Mouse (Mus musculus) hindbrain, embryonic 13.5 days (tissue): ENCODE measurements around the gene Nabp2. TPM values are rescaled to one million over a fixed set of nuclear protein-coding genes. Genes with fewer than 3 reads are reported as not detected.
A peak's percentile ranks its signal among the peaks of the same experiment; 100 is the strongest.

Experiments
- ATAC-seq: fragments of 200-750 bp; cut with Nextera tagmentation; 2 replicates; pipeline ENCODE4 v1.8.0; 2017; ENCODE audit warnings: moderate TSS enrichment; ENCODE audit not compliant: low FRiP score
- H3K27ac ChIP-seq: fragments of 300-500 bp; sonication (generic); 2 replicates; pipeline ENCODE4 v1.5.1; 2015; ENCODE audit warnings: inconsistent platforms, mild to moderate bottlenecking, moderate library complexity
- H3K27me3 ChIP-seq: fragments of 300-500 bp; sonication (generic); 2 replicates; pipeline ENCODE4 v1.6.1; 2015; ENCODE audit warnings: mild to moderate bottlenecking, inconsistent platforms
- H3K36me3 ChIP-seq: fragments of 300-500 bp; sonication (generic); 2 replicates; pipeline ENCODE4 v1.6.1; 2015; ENCODE audit warnings: mild to moderate bottlenecking, inconsistent platforms
- H3K4me1 ChIP-seq: fragments of 300-500 bp; sonication (generic); replicated peaks from 2 replicates; pipeline ENCODE4 v1.6.1; 2015; ENCODE audit warnings: inconsistent platforms
- H3K4me2 ChIP-seq: fragments of 300-500 bp; sonication (generic); 2 replicates; pipeline ENCODE4 v1.6.1; 2015; ENCODE audit warnings: inconsistent platforms, mild to moderate bottlenecking, moderate library complexity
- H3K4me3 ChIP-seq: fragments of 300-500 bp; sonication (generic); 2 replicates; pipeline ENCODE4 v1.5.1; 2015; ENCODE audit warnings: mild to moderate bottlenecking, inconsistent platforms
- H3K9ac ChIP-seq: fragments of 300-500 bp; sonication (generic); 2 replicates; pipeline ENCODE4 v1.6.1; 2015; ENCODE audit warnings: mild to moderate bottlenecking, inconsistent platforms
- H3K9me3 ChIP-seq: fragments of 300-500 bp; sonication (generic); 2 replicates; pipeline ENCODE4 v1.6.1; 2016; ENCODE audit warnings: inconsistent platforms
- WGBS: fragments of 180-500 bp; shearing (Covaris S2); methylation state at CpG from one replicate; pipeline ENCODE4 v1.1.7; 2015; 5-methylcytosine and 5-hydroxymethylcytosine counted together
- polyA plus RNA-seq: library from polyadenylated mRNA; unstranded; fragments of >200 nt; fragmentation: Nextera tagmentation; extraction: Ambion mirVana; gene quantifications from 2 replicates; pipeline ENCODE4 v1.2.1, GENCODE M21; 2015

The Nabp2 gene
- polyA plus RNA-seq, 1 experiment from 2014 or later: 126 TPM

DNA sequence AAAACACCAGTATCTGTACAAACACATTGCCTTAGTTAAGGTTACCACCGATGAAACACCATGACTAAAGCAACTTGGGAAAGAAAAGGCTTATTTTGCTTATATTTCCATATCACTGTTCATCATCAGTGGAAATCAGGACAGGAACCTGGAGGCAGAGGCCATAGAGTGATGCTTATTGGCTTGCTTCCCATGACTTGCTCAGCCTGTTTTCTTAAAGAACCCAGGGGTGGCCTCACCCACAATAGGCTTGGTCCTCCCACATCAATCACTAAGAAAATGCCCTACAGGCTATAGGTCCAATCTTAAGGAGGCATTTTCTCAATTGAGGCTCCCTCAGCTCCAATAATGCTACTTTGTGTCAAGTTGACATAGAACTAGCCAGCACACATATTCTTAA, 31.4 kb upstream of the Nabp2 start:
- H3K9me3 ChIP-seq: no peaks in the 10 kb centered on the region
- H3K27me3 ChIP-seq: no peaks in the 10 kb centered on the region
- H3K9ac ChIP-seq: no peak overlapping the region
- H3K27ac ChIP-seq: no peak overlapping the region
- H3K4me2 ChIP-seq: no peak overlapping the region
- no peak overlapping the region for H3K4me3 ChIP-seq
- 86% methylated on average over 1 of the region's 1 CpGs for WGBS
- H3K36me3 ChIP-seq: peaks cover 46% of the 10 kb centered on the region
- no peaks in the 10 kb centered on the region for H3K4me1 ChIP-seq
- ATAC-seq: no peak

DNA sequence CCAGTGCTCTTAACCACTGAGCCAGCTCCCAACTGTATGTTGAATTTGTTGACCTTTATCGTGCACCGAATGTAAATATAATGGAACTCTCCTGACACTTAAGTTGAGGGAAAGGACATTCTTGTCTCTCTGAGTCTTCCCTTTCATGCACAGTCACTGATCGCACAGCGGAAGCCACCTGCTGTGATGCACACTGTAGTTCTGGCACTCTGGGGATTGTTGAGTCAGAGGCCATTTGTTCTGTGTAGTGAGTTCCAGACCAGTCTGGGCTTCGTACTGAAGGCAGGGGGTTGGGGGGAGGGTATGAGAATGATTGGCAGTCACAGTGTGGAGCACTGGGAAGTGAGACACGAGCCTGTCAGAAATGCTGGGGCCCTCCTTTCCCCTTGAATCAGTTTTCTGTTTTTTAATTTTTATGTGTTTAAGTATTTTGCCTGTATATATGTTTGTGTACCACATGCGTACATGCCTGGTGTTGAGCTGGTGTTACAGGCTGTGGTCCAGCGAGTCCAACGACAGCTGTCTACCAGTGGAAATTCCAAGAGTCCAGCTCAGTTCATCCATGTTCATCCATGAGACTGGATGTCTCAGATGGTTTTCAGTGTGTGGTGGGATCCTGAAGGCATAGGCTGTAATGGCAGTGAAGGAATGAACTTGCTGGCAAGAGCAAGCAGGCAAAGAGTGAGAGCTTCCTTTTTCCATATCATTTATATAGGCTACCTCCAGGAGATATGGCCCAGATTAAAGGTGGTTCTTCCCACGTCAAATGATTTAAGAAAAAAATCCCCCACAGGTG, 30.2 kb upstream of the Nabp2 start:
- H3K9me3 ChIP-seq: no peaks in the 10 kb centered on the region
- no peak overlapping the region for H3K4me3 ChIP-seq
- no peak overlapping the region for H3K9ac ChIP-seq
- no peak overlapping the region for H3K4me2 ChIP-seq
- H3K36me3 ChIP-seq: peaks cover 56% of the 10 kb centered on the region
- H3K4me1 ChIP-seq: no peaks in the 10 kb centered on the region
- no peaks in the 10 kb centered on the region for H3K27me3 ChIP-seq
- ATAC-seq: no peak
- 83% methylated on average over 10 of the region's 10 CpGs for WGBS
- H3K27ac ChIP-seq: no peak overlapping the region

- Histone ChIP-seq H3K27ac (no peak overlapping the region), H3K9me3 (no peaks in the 10 kb centered on the region), H3K9ac (no peak overlapping the region), H3K36me3 (peaks cover 67% of the 10 kb centered on the region), H3K4me3 (no peak overlapping the region), H3K4me1 (peaks cover 7% of the 10 kb centered on the region), H3K27me3 (no peaks in the 10 kb centered on the region), H3K4me2 (no peak overlapping the region)
- ATAC-seq: no peak
- WGBS: 65% methylated on average over 10 of the region's 10 CpGs
These were observed 29.1 kb upstream of the Nabp2 start for GRCm38 (mm10) chr10:128440407-128440806.

- no peak overlapping the region for H3K4me3 ChIP-seq
- H3K27ac ChIP-seq: no peak overlapping the region
- 91% methylated on average over 10 of the region's 10 CpGs for WGBS
- ATAC-seq: no peak
- H3K9me3 ChIP-seq: no peaks in the 10 kb centered on the region
- H3K27me3 ChIP-seq: no peaks in the 10 kb centered on the region
- peaks cover 16% of the 10 kb centered on the region for H3K4me1 ChIP-seq
- H3K36me3 ChIP-seq: peaks cover 76% of the 10 kb centered on the region
- H3K4me2 ChIP-seq: no peak overlapping the region
- no peak overlapping the region for H3K9ac ChIP-seq
These were observed 27.5 kb upstream of the Nabp2 start for GRCm38 (mm10) chr10:128438675-128439279.

- Histone ChIP-seq H3K4me1 (peaks cover 16% of the 10 kb centered on the region), H3K4me2 (no peak overlapping the region), H3K9me3 (no peaks in the 10 kb centered on the region), H3K27me3 (no peaks in the 10 kb centered on the region), H3K4me3 (no peak overlapping the region), H3K27ac (peak overlapping the region; percentile 69), H3K36me3 (peaks cover 71% of the 10 kb centered on the region), H3K9ac (no peak overlapping the region)
- 75% methylated on average over 8 of the region's 8 CpGs for WGBS
- ATAC-seq: no peak
These were observed 25.1 kb upstream of the Nabp2 start for GRCm38 (mm10) chr10:128436376-128436775.

- 87% methylated on average over 5 of the region's 5 CpGs for WGBS
These were observed 24.6 kb upstream of the Nabp2 start for GRCm38 (mm10) chr10:128435873-128436272.

GRCm38 (mm10) chr10:128435186-128435823, 24.0 kb upstream of the Nabp2 start:
- H3K9me3 ChIP-seq: no peaks in the 10 kb centered on the region
- H3K4me3 ChIP-seq: no peak overlapping the region
- H3K36me3 ChIP-seq: peaks cover 71% of the 10 kb centered on the region
- 69% methylated on average over 17 of the region's 17 CpGs for WGBS
- peak overlapping the region; percentile 69 for H3K27ac ChIP-seq
- H3K4me2 ChIP-seq: no peak overlapping the region
- ATAC-seq: no peak
- H3K9ac ChIP-seq: no peak overlapping the region; the same call in 1 of the 2 replicates
- peaks cover 16% of the 10 kb centered on the region for H3K4me1 ChIP-seq
- no peaks in the 10 kb centered on the region for H3K27me3 ChIP-seq

More at GRCm38 (mm10) chr10:128435873-128436272, 24.6 kb upstream of the Nabp2 start:
- H3K9ac ChIP-seq: no peak overlapping the region; the same call in 1 of the 2 replicates
- no peaks in the 10 kb centered on the region for H3K27me3 ChIP-seq
- no peak overlapping the region for H3K4me3 ChIP-seq
- ATAC-seq: no peak
- H3K27ac ChIP-seq: peak overlapping the region; percentile 69
- no peaks in the 10 kb centered on the region for H3K9me3 ChIP-seq
- peaks cover 71% of the 10 kb centered on the region for H3K36me3 ChIP-seq
- no peak overlapping the region for H3K4me2 ChIP-seq
- peaks cover 16% of the 10 kb centered on the region for H3K4me1 ChIP-seq

DNA sequence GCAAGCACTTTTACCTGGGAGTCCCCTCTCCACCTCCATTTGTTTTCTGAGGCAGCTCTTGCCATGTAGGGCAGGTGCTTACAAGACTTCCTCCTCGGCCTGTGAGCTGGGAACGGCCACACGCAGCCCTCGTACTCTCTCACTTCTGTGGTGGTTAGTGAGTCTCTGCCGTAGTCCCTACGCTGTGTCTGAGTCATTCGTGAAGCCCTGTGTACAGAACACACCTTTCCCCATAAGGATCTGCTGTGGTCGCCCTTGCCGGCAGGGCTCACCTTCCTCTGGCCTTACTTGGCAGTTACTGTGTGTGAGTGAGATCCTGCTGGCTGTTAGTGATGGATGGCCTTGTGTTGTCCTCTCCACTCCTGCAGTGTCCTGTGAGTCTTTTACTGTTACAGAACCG, 23.4 kb upstream of the Nabp2 start:
- Histone ChIP-seq H3K27ac (peak overlapping the region; percentile 69), H3K9me3 (no peaks in the 10 kb centered on the region), H3K27me3 (no peaks in the 10 kb centered on the region), H3K4me2 (no peak overlapping the region), H3K4me1 (peaks cover 16% of the 10 kb centered on the region), H3K9ac (no peak overlapping the region), H3K4me3 (no peak overlapping the region), H3K36me3 (peaks cover 71% of the 10 kb centered on the region)
- 92% methylated on average over 10 of the region's 10 CpGs for WGBS
- no peak for ATAC-seq

DNA sequence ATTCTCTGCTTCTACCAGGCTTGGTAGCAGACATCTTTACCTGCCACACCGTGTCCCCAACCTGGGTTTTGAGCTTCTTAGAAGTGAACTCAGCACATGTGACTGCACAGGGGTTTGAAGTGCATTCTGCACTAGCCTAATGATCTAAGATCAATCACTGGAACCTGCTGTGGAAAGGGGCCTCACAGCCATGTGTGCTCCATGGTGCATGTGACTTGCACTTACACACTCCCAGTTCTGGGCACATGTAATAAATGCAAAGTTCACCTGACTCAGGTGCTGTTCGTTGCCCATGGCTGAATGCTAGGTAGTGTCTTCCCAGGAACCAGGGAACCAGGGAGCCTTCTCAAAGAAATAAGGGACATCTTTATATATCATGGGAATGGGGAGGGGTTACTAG, 22.1 kb upstream of the Nabp2 start:
- Histone ChIP-seq H3K4me3 (no peak overlapping the region), H3K9me3 (no peaks in the 10 kb centered on the region), H3K4me1 (peaks cover 16% of the 10 kb centered on the region), H3K27ac (no peak overlapping the region), H3K4me2 (no peak overlapping the region), H3K9ac (no peak overlapping the region), H3K36me3 (peaks cover 73% of the 10 kb centered on the region), H3K27me3 (no peaks in the 10 kb centered on the region)
- ATAC-seq: no peak
- WGBS: 94% methylated on average over 2 of the region's 2 CpGs

DNA sequence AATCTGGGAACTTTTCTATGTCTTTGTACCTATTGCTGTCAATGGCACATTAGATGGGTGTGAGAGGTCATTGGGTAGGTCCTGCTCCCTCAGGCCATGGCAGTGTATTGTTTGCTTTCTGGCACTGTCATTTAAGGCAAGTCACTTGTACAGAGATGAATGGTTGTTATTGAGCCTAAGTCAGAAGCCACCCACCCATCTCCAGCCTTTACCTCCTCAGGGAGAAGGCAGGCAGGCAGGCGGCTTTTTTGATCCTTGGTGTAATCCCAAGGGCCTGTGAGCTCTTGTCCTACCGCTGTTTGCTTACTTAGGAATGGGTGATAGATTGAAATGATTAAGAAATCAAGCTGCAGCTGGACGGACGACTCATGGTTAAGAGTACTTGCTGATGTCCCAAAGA, 18.2 kb upstream of the Nabp2 start:
- no peaks in the 10 kb centered on the region for H3K4me1 ChIP-seq
- no peak overlapping the region for H3K4me2 ChIP-seq
- 84% methylated on average over 4 of the region's 4 CpGs for WGBS
- peaks cover 62% of the 10 kb centered on the region for H3K36me3 ChIP-seq
- no peak overlapping the region for H3K9ac ChIP-seq
- no peak overlapping the region for H3K4me3 ChIP-seq
- no peaks in the 10 kb centered on the region for H3K9me3 ChIP-seq
- no peak overlapping the region for H3K27ac ChIP-seq
- no peak for ATAC-seq
- H3K27me3 ChIP-seq: no peaks in the 10 kb centered on the region

DNA sequence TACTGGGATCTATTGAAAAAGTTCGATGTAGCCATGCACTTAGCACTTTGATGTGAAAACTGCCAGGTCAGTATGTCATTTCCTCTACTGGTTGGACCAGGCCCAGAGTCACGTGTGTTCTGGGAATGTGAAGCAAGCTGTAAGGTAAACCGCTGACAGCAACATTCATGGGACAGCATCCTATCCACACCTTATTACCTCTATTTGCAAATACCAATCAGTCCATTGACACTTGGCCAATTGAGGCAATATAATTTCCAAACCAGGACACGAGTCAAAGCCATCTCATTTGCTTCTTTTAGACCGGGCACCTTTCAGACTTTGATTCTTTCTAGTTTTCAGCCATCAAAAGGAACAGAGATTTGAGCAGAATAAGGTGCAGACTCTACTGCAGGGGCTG, 17.8 kb upstream of the Nabp2 start:
- H3K4me2 ChIP-seq: no peak overlapping the region
- ATAC-seq: no peak
- no peak overlapping the region for H3K27ac ChIP-seq
- H3K9ac ChIP-seq: no peak overlapping the region
- no peaks in the 10 kb centered on the region for H3K27me3 ChIP-seq
- no peaks in the 10 kb centered on the region for H3K9me3 ChIP-seq
- no peaks in the 10 kb centered on the region for H3K4me1 ChIP-seq
- H3K4me3 ChIP-seq: no peak overlapping the region
- peaks cover 63% of the 10 kb centered on the region for H3K36me3 ChIP-seq
- 90% methylated on average over 5 of the region's 5 CpGs for WGBS

GRCm38 (mm10) chr10:128425260-128425659, 14.0 kb upstream of the Nabp2 start:
- Histone ChIP-seq H3K36me3 (peaks cover 79% of the 10 kb centered on the region), H3K4me3 (no peak overlapping the region), H3K9me3 (no peaks in the 10 kb centered on the region), H3K27ac (no peak overlapping the region), H3K27me3 (no peaks in the 10 kb centered on the region), H3K4me1 (no peaks in the 10 kb centered on the region), H3K9ac (no peak overlapping the region), H3K4me2 (no peak overlapping the region)
- WGBS: 91% methylated on average over 3 of the region's 3 CpGs
- no peak for ATAC-seq
